Mouse (Mus musculus) heart, postnatal 25 days (tissue): ENCODE measurements around the gene Dlec1. TPM values are rescaled to one million over a fixed set of nuclear protein-coding genes. Genes with fewer than 3 reads are reported as not detected.

Experiments
- DNase-seq: peaks from one replicate; pipeline ENCODE4 v3.0.0; 2022; ENCODE audit warnings: low spot score
- intact Hi-C: fragments of 180-260 bp; cut with DNase I; formaldehyde crosslinking; loops from one replicate; pipeline ENCODE4 v1.15.1; 2025
- total RNA-seq, 2 experiments: library from RNA; stranded (reverse); gene quantifications; 2 replicates each; pipeline ENCODE4 v1.2.3; 2021

The Dlec1 gene
- total RNA-seq, 2 experiments from 2014 or later = 0.10 TPM; not detected in 1

DNA sequence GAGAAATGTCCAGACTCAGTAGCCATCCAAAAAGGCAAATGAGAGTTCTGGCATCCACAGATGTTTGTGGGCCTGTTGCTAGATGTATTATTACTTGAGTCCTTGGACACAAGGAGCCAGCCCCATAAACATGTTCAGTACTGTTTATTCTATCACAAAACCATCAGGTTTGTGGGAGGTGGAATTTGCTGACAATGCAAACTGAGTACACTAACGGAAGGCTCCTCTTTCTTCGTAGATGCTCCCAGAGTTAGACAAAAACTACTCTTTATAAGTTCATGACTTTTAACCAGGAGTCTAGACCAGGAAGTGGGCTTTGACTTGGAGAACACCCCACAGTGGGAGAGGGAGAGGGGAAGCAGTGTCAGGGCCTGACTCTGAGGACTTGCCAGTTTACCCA lies 65.3 kb downstream of the Dlec1 start:
- DNase-seq = no peak
- intact Hi-C loops = no loop called here

DNA sequence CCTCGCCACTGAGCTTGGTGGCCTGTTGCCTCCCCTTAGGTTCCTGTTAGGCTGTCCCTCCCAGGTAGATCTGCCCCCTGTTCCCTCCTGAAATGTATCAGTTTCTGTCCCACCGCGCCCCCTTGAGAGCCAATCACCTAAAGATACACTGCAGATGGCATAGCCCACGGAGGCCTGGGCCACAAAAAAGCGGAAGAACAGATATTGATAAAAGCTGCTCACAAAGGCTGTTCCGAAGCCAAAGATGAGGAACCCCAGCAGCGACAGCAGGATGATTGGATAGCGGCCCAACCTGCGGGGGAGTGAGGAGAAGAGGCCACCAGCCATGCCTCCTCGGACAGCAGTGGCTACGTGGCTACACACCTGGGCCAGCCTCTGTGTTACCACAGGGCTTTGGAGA lies 77.0 kb downstream of the Dlec1 start:
- DNase-seq = no peak
- intact Hi-C loops = no loop called here

GRCm38 (mm10) chr9:119181241-119181728 lies 79.0 kb downstream of the Dlec1 start:
- DNase-seq = no peak
- intact Hi-C loops = no loop called here

DNA sequence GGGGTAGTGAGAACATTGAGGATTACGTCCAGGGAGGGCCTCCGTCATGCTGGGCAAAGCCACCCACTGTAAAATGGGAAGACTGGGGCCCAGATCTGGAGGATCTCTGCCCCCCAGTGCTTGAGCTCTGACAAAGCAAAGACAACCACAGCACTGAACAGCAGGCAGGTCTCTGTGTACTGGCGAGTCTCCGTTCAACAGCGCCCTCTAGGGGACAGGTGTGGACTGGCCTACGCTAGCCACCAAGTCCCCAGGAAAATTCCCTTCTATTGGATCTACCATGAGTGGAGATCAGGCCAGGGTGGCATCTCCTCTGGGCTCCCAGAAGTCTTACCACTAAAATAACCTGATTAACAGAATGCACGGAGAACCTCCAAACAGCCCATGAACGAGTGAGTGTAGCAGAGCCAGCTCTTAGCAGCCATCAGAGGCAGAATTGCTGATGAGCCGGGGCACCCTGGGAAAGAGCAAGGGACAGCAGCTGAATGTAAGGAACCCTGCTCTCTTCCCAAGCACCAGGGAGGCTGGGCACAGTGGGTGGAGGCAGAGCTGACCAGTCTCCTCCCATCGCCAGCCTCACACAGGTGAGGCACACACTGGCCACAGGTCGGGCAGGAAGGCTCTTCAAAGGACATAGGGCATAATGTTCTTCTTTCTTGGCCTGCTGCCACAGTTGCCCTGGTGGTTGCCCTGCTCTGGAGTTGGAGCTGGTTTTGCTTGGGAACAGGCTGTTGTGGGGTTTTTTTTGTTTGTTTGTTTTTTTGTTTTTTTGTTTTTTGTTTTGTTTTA lies 90.1 kb downstream of the Dlec1 start:
- no peak for DNase-seq
- intact Hi-C loops = no loop called here

Other genes starting within 250 kb of the Dlec1 start
- gene Ctdspl, start 176.0 kb upstream of the Dlec1 start, total RNA-seq = 10 to 100 TPM; 10.1 to 12.7 TPM
- 1 to 10 TPM in 1 of 2 experiments, under 1 TPM in 1; 0.52 to 1.2 TPM for gene Vill, start 49.7 kb upstream of the Dlec1 start, total RNA-seq
- gene Plcd1, start 9.0 kb upstream of the Dlec1 start, total RNA-seq = 10 to 100 TPM; 17.9 to 20.0 TPM
- gene Acaa1b, start 54.6 kb downstream of the Dlec1 start, total RNA-seq = 1 to 10 TPM; 1.7 to 1.8 TPM
- not detected for gene Gm47289, start 56.7 kb downstream of the Dlec1 start, total RNA-seq
- gene Slc22a13, start 106.6 kb downstream of the Dlec1 start, total RNA-seq = not detected
- gene Oxsr1, start 219.9 kb downstream of the Dlec1 start, total RNA-seq = 10 to 100 TPM; 43.8 to 44.2 TPM
- gene Acaa1a, start 237.2 kb downstream of the Dlec1 start, total RNA-seq = 10 to 100 TPM; 83.0 to 88.6 TPM
- 10 to 100 TPM; 12.2 to 14.3 TPM for gene Myd88, start 238.9 kb downstream of the Dlec1 start, total RNA-seq